Mouse (Mus musculus): ENCODE measurements around the gene Usp32.

Gene Usp32

GRCm38 (mm10) chr11:84948114-84948513 is 191.8 kb downstream of the Usp32 start:
- DNase-seq (ENCODE audit: low read depth, low spot score), result no peak

GRCm38 (mm10) chr11:84947206-84947605 is 192.8 kb downstream of the Usp32 start:
- DNase-seq (ENCODE audit: low read depth, low spot score), result no peak

GRCm38 (mm10) chr11:84945841-84946240 is 194.1 kb downstream of the Usp32 start:
- DNase-seq (ENCODE audit: low read depth, low spot score), result no peak

GRCm38 (mm10) chr11:84944639-84945435 is 195.1 kb downstream of the Usp32 start:
- DNase-seq (ENCODE audit: low read depth, low spot score), result no peak

GRCm38 (mm10) chr11:84943948-84944347 is 196.0 kb downstream of the Usp32 start:
- peak; percentile 81 for DNase-seq (ENCODE audit: low read depth, low spot score)

GRCm38 (mm10) chr11:84940140-84940539 is 199.8 kb downstream of the Usp32 start:
- DNase-seq (ENCODE audit: low read depth, low spot score), result no peak

- no peak for DNase-seq (ENCODE audit: low read depth, low spot score)
Observed at GRCm38 (mm10) chr11:84939508-84940053, 200.4 kb downstream of the Usp32 start.
